Mouse (Mus musculus) lung, postnatal 25 days (tissue): ENCODE results near the gene Polrmt.
"Not testable (repeated sequence)": the region's sequence is repeated elsewhere in the genome, so short reads cannot be mapped to it uniquely, and the experiment has no call there.

Experiments used
- DNase-seq: peaks from one replicate; pipeline ENCODE4 v3.0.0; 2022; ENCODE audit warnings: low spot score

Polrmt gene

GRCm38 (mm10) chr10:79708668-79709067 is 37.7 kb downstream of the Polrmt start:
- no peak for DNase-seq

DNA sequence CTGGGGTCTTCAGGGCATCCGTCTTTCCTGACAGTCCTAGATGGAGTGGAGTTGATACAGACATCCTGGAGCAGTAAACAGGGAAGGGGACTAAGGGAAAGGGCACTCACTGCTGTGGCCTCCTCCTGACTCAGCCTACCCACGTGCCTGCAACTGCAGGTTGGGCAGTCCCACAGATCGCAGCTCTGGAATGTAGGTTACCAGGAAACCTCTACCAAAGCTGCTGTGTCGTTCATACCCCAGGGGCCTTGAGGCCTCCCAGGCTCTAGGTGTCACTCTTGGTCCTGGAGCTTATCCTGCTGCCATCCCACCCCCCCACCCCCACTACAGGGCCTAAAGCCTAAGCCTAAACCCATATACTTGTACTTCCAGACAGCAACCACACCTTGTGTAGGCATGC is 38.6 kb downstream of the Polrmt start:
- DNase-seq = no peak

GRCm38 (mm10) chr10:79707162-79707561 is 39.2 kb downstream of the Polrmt start:
- no peak for DNase-seq

DNA sequence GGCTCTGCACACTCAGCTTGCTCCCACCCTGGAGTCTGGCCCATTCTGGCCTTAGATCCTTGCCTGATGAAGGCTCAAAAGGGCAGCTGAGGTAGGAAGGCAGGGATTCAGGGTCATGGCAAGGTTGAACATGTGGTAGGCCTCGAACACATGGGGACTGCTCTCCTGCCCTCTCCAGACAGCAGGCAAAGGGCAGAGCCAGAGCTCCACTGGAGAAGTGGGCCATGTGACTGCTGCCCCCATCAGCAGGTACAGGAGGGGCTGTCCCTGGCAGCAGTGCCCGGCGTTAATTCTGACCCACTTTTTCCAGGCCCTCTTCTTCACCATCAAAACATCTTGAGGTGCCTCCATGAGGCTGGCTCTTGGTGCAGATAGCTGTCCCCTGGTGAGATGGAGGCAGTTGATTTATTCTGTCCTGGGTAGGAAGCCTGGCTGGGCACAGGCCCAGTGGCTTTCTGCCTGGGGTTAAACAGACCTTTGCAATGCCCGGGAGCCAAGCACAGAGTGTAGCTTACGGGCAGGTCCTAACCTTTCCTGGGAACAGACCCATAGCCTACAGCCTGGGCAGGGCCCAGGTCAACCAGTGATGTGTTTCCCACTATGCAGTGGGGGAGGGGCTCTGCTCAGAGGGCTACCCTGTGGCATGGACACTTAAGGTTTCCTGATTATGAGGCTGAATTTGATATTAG is 39.8 kb downstream of the Polrmt start:
- DNase-seq = no peak

- no peak for DNase-seq
These were observed 40.4 kb downstream of the Polrmt start for GRCm38 (mm10) chr10:79705951-79706350.

GRCm38 (mm10) chr10:79704970-79705360 is 41.4 kb downstream of the Polrmt start:
- DNase-seq = no peak

DNA sequence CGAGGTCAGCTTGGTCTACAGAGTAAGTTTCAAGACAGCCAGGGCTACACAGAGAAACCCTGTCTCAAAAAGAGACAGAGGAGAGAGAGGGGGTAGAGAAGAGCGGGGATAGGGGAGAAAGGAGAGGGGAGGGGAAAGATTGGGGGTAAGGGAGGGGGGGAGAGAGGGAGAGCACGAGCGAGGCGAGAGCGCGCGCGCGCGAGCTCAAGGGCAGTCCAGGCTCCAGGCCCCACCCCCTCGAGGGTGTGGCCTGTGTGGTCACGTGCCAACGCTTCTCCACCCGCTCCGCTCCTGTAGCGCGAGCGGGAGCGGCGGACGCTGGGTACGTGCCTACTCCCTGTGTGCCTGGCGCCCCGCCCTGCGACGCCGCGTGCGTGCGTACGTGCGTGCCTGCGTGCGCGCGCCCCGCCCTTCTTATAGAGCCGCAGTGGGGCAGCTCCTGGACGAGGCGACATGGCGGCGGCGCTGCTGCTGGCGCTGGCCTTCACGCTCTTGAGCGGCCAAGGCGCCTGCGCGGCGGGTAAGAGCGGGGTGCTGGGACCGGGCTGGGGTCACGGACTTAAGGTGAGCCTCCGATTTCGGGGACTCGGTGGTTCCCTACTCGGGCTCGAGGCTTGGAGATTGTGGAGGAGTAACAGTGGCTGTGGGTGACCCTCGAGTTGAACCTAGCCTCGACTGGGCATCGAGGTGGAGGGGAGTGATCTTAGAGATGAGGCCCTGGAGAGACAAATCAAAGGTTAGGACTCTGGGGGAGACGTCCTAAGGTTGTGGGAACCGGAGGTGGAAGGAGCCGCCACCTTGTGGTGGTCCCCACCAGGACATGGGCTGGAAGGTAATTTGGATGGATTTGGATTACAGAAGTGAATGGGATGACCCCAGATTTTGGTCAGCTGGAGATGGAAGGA is 42.1 kb downstream of the Polrmt start, which contains the start of gene Bsg:
Bsg (plus strand) TSS at position 427 of the 905 bp plus-strand sequence.
- peak; percentile 99 for DNase-seq

- no peak for DNase-seq
These were observed 42.8 kb downstream of the Polrmt start for GRCm38 (mm10) chr10:79703541-79703940.

DNA sequence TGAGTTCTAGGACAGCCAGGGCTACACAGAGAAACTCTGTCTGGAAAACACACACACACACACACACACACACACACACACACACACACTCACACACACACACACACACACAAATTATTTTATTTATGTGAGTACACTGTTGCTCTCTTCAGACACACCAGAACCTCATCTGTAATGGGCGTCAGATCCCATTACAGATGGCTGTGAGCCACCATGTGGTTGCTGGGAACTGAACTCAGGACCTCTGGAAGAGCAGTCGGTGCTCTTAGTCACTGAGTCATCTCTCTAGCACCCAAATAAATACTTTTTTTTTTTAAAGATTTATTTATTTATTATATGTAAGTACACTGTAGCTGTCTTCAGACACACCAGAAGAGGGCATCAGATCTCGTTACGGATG is 43.4 kb downstream of the Polrmt start:
- not testable (repeated sequence) for DNase-seq

- peak; percentile 88 for DNase-seq
These were observed 44.8 kb downstream of the Polrmt start for GRCm38 (mm10) chr10:79701443-79702129.

DNA sequence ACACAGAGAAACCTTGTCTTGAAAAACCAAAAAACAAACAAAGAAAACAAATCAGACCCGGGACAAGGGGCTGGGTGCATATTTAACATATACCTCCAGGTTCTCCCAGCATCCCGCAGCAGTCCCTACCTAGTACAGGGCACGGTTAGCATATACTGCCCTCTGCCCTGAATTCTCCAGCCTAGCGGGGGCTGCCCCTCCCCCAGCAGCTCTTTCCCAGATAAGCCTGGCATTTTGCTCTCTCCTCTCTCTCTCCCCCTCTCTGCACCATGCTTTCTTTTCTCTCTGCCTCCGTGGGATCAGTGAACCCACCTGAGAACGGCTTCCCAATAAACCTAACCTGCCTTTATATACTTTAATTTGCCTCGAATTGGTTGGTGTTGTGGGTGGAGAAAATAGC is 45.7 kb downstream of the Polrmt start:
- DNase-seq = no peak

DNA sequence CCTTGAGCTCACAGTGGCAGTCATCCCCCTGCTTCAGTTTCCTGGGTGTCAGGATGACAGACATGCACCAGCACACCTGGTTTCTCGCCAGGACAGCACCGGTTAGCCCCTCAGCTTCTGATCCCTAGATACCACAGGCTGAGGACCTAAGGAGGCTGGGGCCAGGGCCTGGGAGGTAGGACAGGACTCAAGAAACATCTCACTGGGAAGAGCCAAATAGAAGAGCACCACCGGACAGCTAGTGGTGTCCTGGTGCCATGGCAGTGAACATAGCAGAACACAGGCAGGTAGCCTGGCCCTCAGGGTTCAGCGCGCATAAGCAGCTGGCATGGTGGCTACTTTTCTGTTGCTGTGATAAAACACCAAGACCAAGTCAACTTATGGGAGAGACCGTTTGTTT is 47.9 kb downstream of the Polrmt start:
- DNase-seq = no peak

DNA sequence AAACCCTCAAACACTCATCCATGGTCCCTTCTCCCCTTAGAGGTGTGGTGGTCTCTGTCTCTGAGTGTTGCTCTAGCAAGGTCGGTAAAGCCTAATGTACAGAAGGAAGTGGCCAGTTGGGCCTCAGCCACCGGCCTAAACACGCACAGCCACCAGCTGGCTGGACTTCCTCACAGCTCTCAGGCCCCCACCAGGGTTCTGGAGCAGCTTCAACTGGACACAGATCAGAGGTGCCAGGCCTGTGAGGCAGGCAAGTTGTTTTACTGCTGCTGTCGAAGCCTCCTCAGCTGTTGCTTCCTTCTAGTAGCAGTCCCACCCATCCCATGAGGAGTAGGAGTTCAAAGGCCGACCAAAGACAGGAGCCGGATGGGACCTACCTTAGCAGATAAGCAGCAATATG is 48.5 kb downstream of the Polrmt start:
- DNase-seq = no peak

DNA sequence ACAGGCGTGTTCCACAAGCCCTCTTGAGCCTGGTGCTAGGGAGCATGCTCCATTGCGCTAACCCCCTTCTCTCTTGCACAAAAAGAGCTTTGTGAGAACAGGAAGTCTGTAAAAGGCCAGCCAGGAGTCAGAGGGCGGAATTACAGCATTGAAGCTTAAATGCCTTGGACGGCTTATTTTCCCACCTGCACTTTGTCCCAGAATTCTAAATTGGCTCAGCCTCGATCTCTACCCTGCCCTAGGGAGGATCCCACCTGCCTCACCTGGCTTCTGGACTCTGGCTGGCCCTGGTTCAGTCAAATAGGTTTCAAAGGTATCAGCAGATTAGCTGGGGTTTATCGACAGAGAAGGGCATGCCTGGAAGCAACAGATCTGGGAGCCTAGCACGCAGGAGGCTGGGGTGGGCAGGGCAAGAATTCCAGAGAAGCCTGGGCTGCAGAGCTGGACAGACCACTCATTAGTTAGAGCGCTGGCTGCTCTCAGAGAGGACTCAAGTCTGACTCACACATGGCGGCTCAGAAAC is 50.2 kb downstream of the Polrmt start:
- peak; percentile 54 for DNase-seq

GRCm38 (mm10) chr10:79695231-79696128 is 50.9 kb downstream of the Polrmt start:
- DNase-seq = peak; percentile 85

- DNase-seq = no peak
These were observed 52.1 kb downstream of the Polrmt start for GRCm38 (mm10) chr10:79694379-79694655.

DNA sequence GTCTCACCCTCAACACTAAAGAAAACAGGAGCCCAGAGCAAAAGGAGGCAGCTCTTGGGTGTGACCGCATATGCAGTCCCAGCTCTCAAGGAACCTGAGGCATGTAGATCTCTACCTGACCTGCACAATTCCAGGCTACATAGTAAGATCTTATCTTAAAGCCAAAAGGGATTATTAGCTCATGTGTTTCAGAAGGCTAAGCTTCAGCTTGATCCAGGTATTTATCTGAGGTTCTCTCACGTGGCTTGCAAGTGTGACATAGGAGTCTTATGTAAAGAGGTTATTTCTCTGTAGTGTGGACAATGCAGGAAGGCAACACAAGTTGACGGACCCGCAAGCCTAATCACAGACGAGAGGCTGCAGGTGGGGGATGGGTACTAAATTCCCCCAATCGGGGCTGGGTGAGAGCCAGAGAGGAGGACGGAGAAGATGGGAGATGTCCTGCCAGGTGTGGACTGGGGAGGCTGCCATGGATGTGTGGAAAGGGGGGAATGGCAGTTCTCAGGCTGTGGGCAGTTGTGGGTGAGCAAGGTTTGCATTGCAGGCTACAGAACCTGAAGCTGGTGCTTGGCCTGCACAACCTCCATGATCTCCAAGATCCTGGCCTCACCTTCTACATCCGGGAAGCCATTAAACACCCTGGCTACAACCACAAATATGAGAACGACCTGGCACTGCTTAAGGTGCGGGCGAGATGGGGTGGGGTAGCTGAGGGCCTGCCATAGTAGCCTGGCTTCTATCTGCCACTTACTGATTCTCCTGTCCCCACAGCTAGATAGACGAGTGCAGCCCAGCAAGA is 52.6 kb downstream of the Polrmt start:
- no peak for DNase-seq

GRCm38 (mm10) chr10:79691986-79692548 is 54.3 kb downstream of the Polrmt start:
- no peak for DNase-seq

DNA sequence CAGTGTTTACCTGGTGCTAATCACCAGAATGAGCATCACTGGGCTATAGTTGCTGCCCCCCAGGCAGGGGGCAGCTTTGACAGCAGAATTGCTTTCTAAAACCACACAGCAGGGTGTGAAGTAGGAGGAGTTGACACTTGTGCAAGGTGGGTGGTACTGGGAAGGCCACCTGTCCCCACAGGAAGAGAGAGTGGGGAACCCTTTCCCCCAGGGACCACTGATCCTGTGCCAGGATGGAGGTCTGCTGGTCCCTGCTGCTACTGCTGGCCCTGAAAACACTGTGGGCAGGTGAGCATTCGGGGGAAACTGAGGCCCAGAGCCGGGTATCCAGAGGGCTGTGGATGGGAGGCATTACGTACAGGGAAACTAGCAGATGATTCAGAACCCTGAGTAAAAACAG is 57.2 kb downstream of the Polrmt start:
- DNase-seq = no peak

DNA sequence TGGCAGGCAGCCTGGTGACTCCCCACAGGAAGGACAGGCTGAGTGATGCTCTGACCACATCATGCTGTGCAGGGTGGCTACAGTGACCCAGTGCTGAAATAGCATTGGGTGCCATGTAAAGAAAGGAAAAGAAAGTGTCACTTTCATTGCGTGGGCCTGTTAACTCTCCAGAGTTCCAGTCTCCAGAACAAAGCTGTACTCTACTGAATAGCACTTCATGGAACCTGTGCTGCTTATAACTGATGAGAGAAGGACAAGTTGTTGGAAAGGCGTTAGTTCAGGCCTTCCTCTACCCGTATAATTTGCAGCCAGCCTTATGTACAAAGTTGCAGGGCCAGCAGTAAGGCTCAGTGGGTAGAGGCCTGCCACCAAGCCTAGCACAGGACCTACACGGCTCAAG is 57.7 kb downstream of the Polrmt start, which contains the start of gene Gzmm:
Gzmm (plus strand) TSS at position 301 of the 400 bp plus-strand sequence.
- DNase-seq = no peak
